Mouse (Mus musculus) midbrain, postnatal 0 days (tissue): ENCODE results near the gene Minos1. TPM values are rescaled to one million over a fixed set of nuclear protein-coding genes. Genes with fewer than 3 reads are reported as not detected.

Experiments
- ATAC-seq: fragments of 200-750 bp; cut with Nextera tagmentation; 2 replicates; pipeline ENCODE4 v1.8.0; 2017; ENCODE audit warnings: moderate number of reproducible peaks, mild to moderate bottlenecking, moderate TSS enrichment, moderate library complexity; ENCODE audit not compliant: low FRiP score
- DNase-seq: peaks from one replicate; pipeline ENCODE4 v3.0.0-alpha.2; 2015; ENCODE audit warnings: low spot score
- H3K27ac ChIP-seq: fragments of 300-500 bp; sonication (generic); 2 replicates; pipeline ENCODE4 v1.5.1; 2014; ENCODE audit warnings: low read depth, mild to moderate bottlenecking, low read length, mixed read lengths
- H3K27me3 ChIP-seq: fragments of 300-500 bp; sonication (generic); 2 replicates; pipeline ENCODE4 v1.6.1; 2014; ENCODE audit warnings: low read length, control low read depth, mixed read lengths; ENCODE audit not compliant: insufficient read depth
- H3K36me3 ChIP-seq: fragments of 300-500 bp; sonication (generic); 2 replicates; pipeline ENCODE4 v1.6.1; 2014; ENCODE audit warnings: low read length, control low read depth, mixed read lengths; ENCODE audit not compliant: insufficient read depth
- H3K4me1 ChIP-seq: fragments of 300-500 bp; sonication (generic); 2 replicates; pipeline ENCODE4 v1.6.1; 2014; ENCODE audit warnings: mild to moderate bottlenecking, control low read depth, antibody characterized with exemption, low read length, mixed read lengths; ENCODE audit not compliant: insufficient read depth
- H3K4me2 ChIP-seq: fragments of 300-500 bp; sonication (generic); 2 replicates; pipeline ENCODE4 v1.6.1; 2014; ENCODE audit warnings: low read depth, mild to moderate bottlenecking, low read length, mixed read lengths; ENCODE audit not compliant: poor library complexity, severe bottlenecking
- H3K4me3 ChIP-seq: fragments of 300-500 bp; sonication (generic); 2 replicates; pipeline ENCODE4 v1.5.1; 2014; ENCODE audit warnings: low read depth, mild to moderate bottlenecking, low read length, moderate library complexity
- H3K9ac ChIP-seq: fragments of 300-500 bp; sonication (generic); replicated peaks from 2 replicates; pipeline ENCODE4 v1.6.1; 2014; ENCODE audit warnings: mild to moderate bottlenecking, low read length, moderate library complexity, mixed read lengths; ENCODE audit not compliant: poor library complexity, severe bottlenecking
- H3K9me3 ChIP-seq: fragments of 300-500 bp; sonication (generic); 2 replicates; pipeline ENCODE4 v1.6.1; 2016; ENCODE audit warnings: low read length, control low read depth
- CTCF ChIP-seq: IDR thresholded peaks from 2 replicates; pipeline ENCODE4 v1.5.1; 2016; ENCODE audit warnings: antibody characterized with exemption, mild to moderate bottlenecking
- WGBS: fragments of 180-500 bp; shearing (Covaris S2); extraction: QIAGEN DNeasy Blood & Tissue Kit; methylation state at CpG from one replicate; pipeline ENCODE4 v1.1.7; 2014; 5-methylcytosine and 5-hydroxymethylcytosine counted together
- polyA plus RNA-seq: library from polyadenylated mRNA; unstranded; fragments of >200 nt; fragmentation: Nextera tagmentation; extraction: Ambion mirVana; gene quantifications from 2 replicates; pipeline ENCODE4 v1.2.1, GENCODE M21; 2015
- total RNA-seq: library from RNA; depleted of rRNA; stranded (reverse); fragments of >200 nt; gene quantifications from 2 replicates; pipeline ENCODE4 v1.2.3, GENCODE M21; 2014

Gene Minos1
- total and polyA plus RNA-seq, 2 experiments from 2014 or later: 21.9 to 397 TPM

GRCm38 (mm10) chr4:139101546-139101945, 29.4 kb downstream of the Minos1 start:
- Histone ChIP-seq H3K9ac (no peak overlapping the region), H3K4me3 (no peak overlapping the region), H3K27ac (no peak overlapping the region), H3K36me3 (peaks cover 29% of the 10 kb centered on the region), H3K4me1 (no peaks in the 10 kb centered on the region), H3K9me3 (no peaks in the 10 kb centered on the region), H3K27me3 (no peaks in the 10 kb centered on the region), H3K4me2 (no peak overlapping the region)
- TF ChIP-seq CTCF: no peak
- no peak for ATAC-seq
- WGBS: 85% methylated on average over 6 of the region's 6 CpGs
- DNase-seq: no peak

GRCm38 (mm10) chr4:139100326-139100725, 30.6 kb downstream of the Minos1 start:
- 86% methylated on average over 8 of the region's 8 CpGs for WGBS
- TF ChIP-seq CTCF: no peak
- H3K27ac ChIP-seq: no peak overlapping the region
- DNase-seq: no peak
- no peak for ATAC-seq
- H3K36me3 ChIP-seq: peaks cover 29% of the 10 kb centered on the region
- no peak overlapping the region for H3K4me2 ChIP-seq
- no peaks in the 10 kb centered on the region for H3K9me3 ChIP-seq
- H3K27me3 ChIP-seq: no peaks in the 10 kb centered on the region
- no peak overlapping the region for H3K4me3 ChIP-seq
- no peak overlapping the region for H3K9ac ChIP-seq
- no peaks in the 10 kb centered on the region for H3K4me1 ChIP-seq

- H3K4me3 ChIP-seq: no peak overlapping the region
- H3K4me1 ChIP-seq: no peaks in the 10 kb centered on the region
- peaks cover 3% of the 10 kb centered on the region; the same call in 1 of the 2 replicates for H3K36me3 ChIP-seq
- H3K4me2 ChIP-seq: no peak overlapping the region
- H3K9ac ChIP-seq: no peak overlapping the region
- DNase-seq (no peak), ATAC-seq (no peak)
- no peaks in the 10 kb centered on the region for H3K9me3 ChIP-seq
- peaks cover 24% of the 10 kb centered on the region for H3K27me3 ChIP-seq
- TF ChIP-seq CTCF: no peak
- no peak overlapping the region for H3K27ac ChIP-seq
- 77% methylated on average over 5 of the region's 5 CpGs for WGBS
Observed at GRCm38 (mm10) chr4:139096201-139096600, 34.7 kb downstream of the Minos1 start.

- Histone ChIP-seq H3K27ac (no peak overlapping the region), H3K9me3 (no peaks in the 10 kb centered on the region), H3K4me2 (no peak overlapping the region), H3K4me3 (no peak overlapping the region), H3K27me3 (peaks cover 31% of the 10 kb centered on the region), H3K36me3 (no peaks in the 10 kb centered on the region), H3K9ac (no peak overlapping the region), H3K4me1 (no peaks in the 10 kb centered on the region)
- no peak for DNase-seq
- 33% methylated on average over 1 of the region's 1 CpGs for WGBS
- ATAC-seq: no peak
- no peak for TF ChIP-seq CTCF
Observed at GRCm38 (mm10) chr4:139095406-139095805, 35.5 kb downstream of the Minos1 start.

- peak overlapping the region; percentile 51; the same call in 1 of the 2 replicates for H3K9ac ChIP-seq
- no peak overlapping the region for H3K27ac ChIP-seq
- WGBS: 23% methylated on average over 13 of the region's 13 CpGs
- no peaks in the 10 kb centered on the region for H3K9me3 ChIP-seq
- no peak for TF ChIP-seq CTCF
- H3K4me1 ChIP-seq: no peaks in the 10 kb centered on the region
- H3K4me3 ChIP-seq: peak overlapping the region; percentile 53
- DNase-seq (no peak), ATAC-seq (no peak)
- peak overlapping the region; percentile 86 for H3K4me2 ChIP-seq
- H3K36me3 ChIP-seq: no peaks in the 10 kb centered on the region
- peaks cover 31% of the 10 kb centered on the region for H3K27me3 ChIP-seq
Observed at GRCm38 (mm10) chr4:139093196-139093530, 37.8 kb downstream of the Minos1 start.

GRCm38 (mm10) chr4:139092356-139093195, 38.3 kb downstream of the Minos1 start, which contains the start of gene Nbl1:
Nbl1 (minus strand) TSS chr4:139092993.
- Histone ChIP-seq H3K9me3 (no peaks in the 10 kb centered on the region), H3K4me1 (no peaks in the 10 kb centered on the region), H3K27me3 (peaks cover 31% of the 10 kb centered on the region), H3K27ac (peak within 1 kb of the TSS; percentile 38; the same call in 1 of the 2 replicates), H3K4me2 (peak within 1 kb of the TSS; percentile 86), H3K4me3 (peak within 1 kb of the TSS; percentile 53), H3K36me3 (no peaks in the 10 kb centered on the region), H3K9ac (peak within 1 kb of the TSS; percentile 51)
- DNase-seq: no peak
- WGBS: under 1% methylated on average over 73 of the region's 105 CpGs
- TF ChIP-seq CTCF: no peak
- 0 out of 2 replicates have a peak, but pooled peaks have one; percentile 24 for ATAC-seq
